Mouse (Mus musculus): ENCODE results near the gene Setd4. TPM values are rescaled to one million over a fixed set of nuclear protein-coding genes. Genes with fewer than 3 reads are reported as not detected.

The Setd4 gene
- total and polyA plus RNA-seq, 2 experiments, result 9.7 to 10.4 TPM

DNA sequence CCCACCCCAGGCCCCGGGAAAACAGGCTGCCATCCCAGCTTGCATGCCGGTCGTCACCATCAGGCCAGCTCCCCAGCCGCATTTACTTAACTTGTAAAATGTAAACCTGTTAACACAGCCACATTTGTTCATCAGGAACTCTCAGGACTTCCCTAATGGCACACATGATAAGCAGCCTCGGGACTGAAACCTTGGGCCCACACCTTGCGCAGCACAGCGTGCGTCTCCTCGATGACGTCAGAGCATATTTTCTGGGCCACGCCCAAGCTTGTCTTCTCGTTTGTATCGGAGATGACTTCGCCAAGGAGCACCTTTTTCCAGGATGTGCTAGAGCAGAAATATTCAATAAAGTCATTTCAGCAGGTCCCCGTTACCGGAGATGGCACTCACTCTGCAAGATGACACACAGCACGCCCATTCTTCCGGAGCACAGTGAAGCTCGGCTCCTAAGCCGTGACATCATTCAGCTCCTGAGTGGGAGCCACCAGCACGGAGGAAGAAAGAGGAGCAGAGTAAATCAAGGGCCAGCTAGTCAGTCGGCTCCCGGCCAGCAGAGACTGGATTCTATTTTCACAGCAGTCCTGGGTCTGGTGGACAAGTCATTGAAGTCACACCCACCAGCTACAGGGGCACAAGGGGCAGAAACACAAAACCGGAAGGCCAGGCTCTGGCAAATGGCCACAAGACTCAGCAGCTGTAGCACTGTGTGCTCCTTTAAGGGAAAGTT lies 18.7 kb downstream of the Setd4 start:
- TF ChIP-seq POLR2A (IDR thresholded peaks at IDR 0.05; ENCODE audit: extremely low read depth, insufficient read depth, low read length) (no peak), CTCF (IDR thresholded peaks at IDR 0.05; ENCODE audit: low read depth, low read length) (no peak)
- H3K4me3 ChIP-seq (ENCODE audit: insufficient read depth, low read depth, low read length), result no peak overlapping the region
- 94% methylated on average over 24 of the region's 24 CpGs for WGBS

DNA sequence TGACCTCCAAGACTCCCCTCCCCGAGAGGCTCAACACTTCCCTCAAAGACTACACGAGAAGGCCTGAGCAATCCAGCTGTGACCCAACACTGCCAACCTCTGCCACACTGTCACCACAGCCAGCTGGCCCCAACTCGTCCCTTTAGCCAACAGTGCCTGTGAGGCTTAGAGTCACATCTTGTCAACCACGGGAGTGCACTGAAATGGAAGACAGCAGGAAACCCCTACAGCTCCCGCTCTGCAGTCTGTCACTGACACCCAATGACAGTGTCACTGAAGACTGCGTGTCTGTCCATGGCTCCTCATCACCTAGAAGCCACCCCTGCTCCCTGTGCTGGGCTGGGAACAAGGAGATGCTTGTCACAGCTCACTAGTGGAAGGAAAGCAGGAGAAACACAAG lies 22.7 kb downstream of the Setd4 start:
- Histone ChIP-seq H3K36me3 (ENCODE audit: control insufficient read depth, insufficient read depth, low read length) (peaks cover 1% of the 10 kb centered on the region; the same call in 1 of the 2 replicates), H3K9ac (ENCODE audit: low read depth, low read length) (no peak overlapping the region), H3K27me3 (ENCODE audit: control insufficient read depth, insufficient read depth, low read length) (no peaks in the 10 kb centered on the region), H3K27ac (replicated peaks; ENCODE audit: insufficient read depth, low read depth, low read length) (no peak overlapping the region), H3K79me2 (ENCODE audit: control insufficient read depth, insufficient read depth, low read length) (no peaks in the 10 kb centered on the region), H3K4me3 (ENCODE audit: insufficient read depth, low read depth, low read length) (no peak overlapping the region), H3K4me1 (ENCODE audit: control insufficient read depth, insufficient read depth, low read length) (no peaks in the 10 kb centered on the region)
- DNase-seq (ENCODE audit: extremely low read depth, low read depth, low spot score), result no peak
- TF ChIP-seq CTCF (IDR thresholded peaks at IDR 0.05; ENCODE audit: low read depth, low read length) (no peak), POLR2A (IDR thresholded peaks at IDR 0.05; ENCODE audit: extremely low read depth, insufficient read depth, low read length) (no peak)
- 70% methylated on average over 6 of the region's 6 CpGs for WGBS

More for the DNA sequence above, 18.7 kb downstream of the Setd4 start:
- Histone ChIP-seq H3K36me3 (ENCODE audit: control insufficient read depth, insufficient read depth, low read length) (peaks cover 1% of the 10 kb centered on the region; the same call in 1 of the 2 replicates), H3K9ac (ENCODE audit: low read depth, low read length) (no peak overlapping the region), H3K27ac (replicated peaks; ENCODE audit: insufficient read depth, low read depth, low read length) (no peak overlapping the region), H3K79me2 (ENCODE audit: control insufficient read depth, insufficient read depth, low read length) (0 out of 2 replicates have a peak, but pooled peaks cover 3% of the 10 kb centered on the region), H3K4me1 (ENCODE audit: control insufficient read depth, insufficient read depth, low read length) (peaks cover 14% of the 10 kb centered on the region), H3K27me3 (ENCODE audit: control insufficient read depth, insufficient read depth, low read length) (no peaks in the 10 kb centered on the region)
- DNase-seq (ENCODE audit: extremely low read depth, low read depth, low spot score), result no peak

DNA sequence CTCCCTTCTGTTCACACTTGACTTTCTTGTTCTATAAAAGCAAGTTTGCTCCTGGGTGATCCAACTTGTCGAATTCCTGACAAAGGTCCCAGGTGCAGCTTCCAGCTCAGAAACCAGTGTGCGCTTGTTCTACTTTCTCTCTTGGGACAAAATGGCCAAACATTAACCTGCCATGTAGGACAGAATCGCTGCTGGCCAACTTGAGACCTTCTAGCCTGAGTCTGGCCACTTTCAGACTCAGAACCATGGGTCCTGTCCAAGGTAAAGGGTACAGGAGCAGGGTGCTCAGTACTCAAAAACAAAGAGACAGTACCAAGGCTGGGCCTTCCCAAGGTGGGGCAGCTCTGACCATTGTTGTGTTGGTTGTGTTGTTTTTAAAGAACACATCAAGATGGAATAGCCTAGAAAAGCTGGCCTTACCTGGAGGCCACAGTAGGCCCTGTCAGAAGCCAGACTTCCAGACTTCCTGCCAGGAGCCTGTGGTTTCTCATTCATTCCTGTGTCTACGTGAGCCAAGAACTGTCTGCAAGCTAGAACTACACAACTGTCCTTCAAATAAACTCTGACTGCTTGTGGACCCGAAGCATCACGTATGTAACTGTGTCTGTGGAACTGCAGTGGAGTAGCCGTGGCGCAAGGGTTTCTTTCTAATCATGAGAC lies 25.4 kb downstream of the Setd4 start:
- no peak overlapping the region for H3K9ac ChIP-seq (ENCODE audit: low read depth, low read length)
- no peaks in the 10 kb centered on the region for H3K79me2 ChIP-seq (ENCODE audit: control insufficient read depth, insufficient read depth, low read length)
- 70% methylated on average over 8 of the region's 8 CpGs for WGBS
- peaks cover 1% of the 10 kb centered on the region; the same call in 1 of the 2 replicates for H3K36me3 ChIP-seq (ENCODE audit: control insufficient read depth, insufficient read depth, low read length)
- H3K4me1 ChIP-seq (ENCODE audit: control insufficient read depth, insufficient read depth, low read length), result no peaks in the 10 kb centered on the region
- no peak overlapping the region for H3K4me3 ChIP-seq (ENCODE audit: insufficient read depth, low read depth, low read length)
- peak; percentile 60 for DNase-seq (ENCODE audit: extremely low read depth, low read depth, low spot score)
- no peak overlapping the region for H3K27ac ChIP-seq (replicated peaks; ENCODE audit: insufficient read depth, low read depth, low read length)
- TF ChIP-seq POLR2A (IDR thresholded peaks at IDR 0.05; ENCODE audit: extremely low read depth, insufficient read depth, low read length) (no peak), CTCF (IDR thresholded peaks at IDR 0.05; ENCODE audit: low read depth, low read length) (no peak)
- H3K27me3 ChIP-seq (ENCODE audit: control insufficient read depth, insufficient read depth, low read length), result no peaks in the 10 kb centered on the region

DNA sequence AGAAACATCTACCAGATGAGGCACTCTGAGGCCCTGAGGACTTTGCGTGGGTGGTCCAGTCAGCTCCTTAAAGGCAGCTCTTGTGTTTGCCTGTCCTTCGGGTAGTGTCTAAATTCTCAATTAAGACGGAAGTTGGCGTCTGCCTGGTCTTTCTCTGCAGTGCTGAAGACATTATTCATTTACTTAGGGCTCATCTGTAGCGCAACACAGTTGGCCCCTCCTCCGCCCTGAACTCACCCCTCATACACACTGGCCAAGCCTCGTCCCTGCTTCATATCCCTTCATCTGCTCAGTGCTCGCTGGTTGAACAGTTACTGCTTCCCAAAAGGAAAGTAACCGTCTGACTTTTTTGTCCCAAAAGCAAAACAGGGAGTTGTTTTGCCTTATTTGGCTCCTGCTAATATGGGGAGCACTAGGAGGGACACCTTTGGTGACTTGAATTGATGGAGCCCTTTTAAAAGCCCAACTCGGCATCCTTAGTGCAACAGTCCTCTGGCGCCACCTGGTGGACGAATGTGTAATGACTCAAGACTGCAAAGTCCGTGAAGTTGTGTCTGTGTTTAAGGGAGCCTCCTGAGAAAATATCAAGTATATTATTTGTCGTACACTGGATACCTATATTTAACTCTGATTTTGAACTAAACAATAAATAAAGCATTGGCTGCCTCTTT lies 27.3 kb downstream of the Setd4 start:
- DNase-seq (ENCODE audit: extremely low read depth, low read depth, low spot score), result peak; percentile 54
- no peaks in the 10 kb centered on the region for H3K79me2 ChIP-seq (ENCODE audit: control insufficient read depth, insufficient read depth, low read length)
- no peaks in the 10 kb centered on the region for H3K4me1 ChIP-seq (ENCODE audit: control insufficient read depth, insufficient read depth, low read length)
- no peak overlapping the region for H3K9ac ChIP-seq (ENCODE audit: low read depth, low read length)
- H3K36me3 ChIP-seq (ENCODE audit: control insufficient read depth, insufficient read depth, low read length), result no peaks in the 10 kb centered on the region
- no peak for TF ChIP-seq POLR2A (IDR thresholded peaks at IDR 0.05; ENCODE audit: extremely low read depth, insufficient read depth, low read length)
- peak; percentile 77 for TF ChIP-seq CTCF (IDR thresholded peaks at IDR 0.05; ENCODE audit: low read depth, low read length)
- no peaks in the 10 kb centered on the region for H3K27me3 ChIP-seq (ENCODE audit: control insufficient read depth, insufficient read depth, low read length)
- WGBS, result 38% methylated on average over 14 of the region's 14 CpGs
- H3K4me3 ChIP-seq (ENCODE audit: insufficient read depth, low read depth, low read length), result no peak overlapping the region
- no peak overlapping the region for H3K27ac ChIP-seq (replicated peaks; ENCODE audit: insufficient read depth, low read depth, low read length)

DNA sequence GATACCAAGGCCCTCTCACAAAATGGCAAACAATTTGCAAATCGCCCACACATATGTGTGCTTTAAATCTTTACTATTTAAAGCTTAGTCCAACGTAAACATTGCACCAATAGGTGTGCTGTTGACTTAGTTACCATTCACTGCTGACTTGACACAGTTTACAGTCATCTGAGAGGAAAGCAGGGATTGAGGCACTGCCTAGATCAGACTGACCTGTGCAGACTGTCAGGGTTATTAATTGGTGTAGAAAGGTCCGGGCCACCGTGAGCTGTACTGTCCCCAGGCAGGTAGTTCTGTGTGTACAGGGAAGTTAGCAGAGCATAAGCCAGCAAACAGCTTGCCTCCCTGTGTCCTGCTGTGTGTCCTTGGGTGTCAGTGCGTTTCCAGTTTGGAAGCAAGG lies 28.3 kb downstream of the Setd4 start:
- Histone ChIP-seq H3K9ac (ENCODE audit: low read depth, low read length) (no peak overlapping the region), H3K4me3 (ENCODE audit: insufficient read depth, low read depth, low read length) (no peak overlapping the region), H3K27me3 (ENCODE audit: control insufficient read depth, insufficient read depth, low read length) (no peaks in the 10 kb centered on the region), H3K4me1 (ENCODE audit: control insufficient read depth, insufficient read depth, low read length) (no peaks in the 10 kb centered on the region), H3K27ac (replicated peaks; ENCODE audit: insufficient read depth, low read depth, low read length) (no peak overlapping the region), H3K36me3 (ENCODE audit: control insufficient read depth, insufficient read depth, low read length) (no peaks in the 10 kb centered on the region), H3K79me2 (ENCODE audit: control insufficient read depth, insufficient read depth, low read length) (no peaks in the 10 kb centered on the region)
- no peak for DNase-seq (ENCODE audit: extremely low read depth, low read depth, low spot score)
- 29% methylated on average over 5 of the region's 5 CpGs for WGBS
- TF ChIP-seq CTCF (IDR thresholded peaks at IDR 0.05; ENCODE audit: low read depth, low read length), result no peak
- no peak for TF ChIP-seq POLR2A (IDR thresholded peaks at IDR 0.05; ENCODE audit: extremely low read depth, insufficient read depth, low read length)

Data from liver, adult 2 months (tissue).